Comparison of ENCODE assay signal across 26 mouse cellular contexts in the genomic region with DNA sequence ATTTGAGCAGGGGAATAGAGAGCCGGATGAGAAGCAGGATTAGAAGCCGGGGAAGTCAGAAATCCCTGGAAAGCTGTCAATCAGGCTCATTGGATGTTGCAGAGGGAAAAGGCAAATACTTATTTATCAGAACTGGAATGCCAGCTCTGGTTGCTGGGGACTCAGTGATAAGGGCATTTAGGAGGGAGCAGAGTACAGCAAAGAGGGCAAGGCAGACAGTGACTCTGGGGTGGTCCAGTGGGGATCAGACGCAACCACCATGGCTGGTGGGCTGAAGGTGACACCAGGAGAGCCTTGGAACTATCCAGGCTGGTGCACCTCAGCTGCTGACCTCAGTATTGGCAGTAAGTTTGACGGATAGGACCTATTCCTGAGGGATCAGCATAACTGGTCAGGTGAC.
DNase-seq lines count a peak whose midpoint lies in the region; ATAC-seq and TF ChIP-seq lines count a peak whose summit lies in the region.
"Had no signal": no experiment of that assay in that cellular context is flagged by ENCODE, and none has a peak within 500 bp of the region (broad histone marks: within the 10 kb centered on the region; RNA-seq: fewer than 3 reads in every experiment).

No protein-coding gene starts in this region.

- H3K27me3 ChIP-seq in heart, embryonic 13.5 days (replicated peaks): no peaks in the 10 kb centered on the region
- no peaks in the 10 kb centered on the region for H3K27me3 ChIP-seq in midbrain, embryonic 10.5 days (ENCODE audit: low read depth, poor library complexity, severe bottlenecking)
- no peaks in the 10 kb centered on the region for H3K27me3 ChIP-seq in midbrain, postnatal 0 days (ENCODE audit: insufficient read depth, low read length)
- no peaks in the 10 kb centered on the region for H3K27me3 ChIP-seq in midbrain, embryonic 12.5 days
- no peaks in the 10 kb centered on the region for H3K27me3 ChIP-seq in liver, embryonic 12.5 days (replicated peaks)
- H3K27me3 ChIP-seq: hindbrain, embryonic 13.5 days; limb, embryonic 12.5 days; lung, embryonic 15.5 days; neural tube, embryonic 13.5 days had no signal

- 36% methylated on average over 4 of the region's 4 CpGs for whole genome bisulfite sequencing in heart, embryonic 13.5 days
- WGBS in midbrain, embryonic 10.5 days: 55% methylated on average over 4 of the region's 4 CpGs
- WGBS in midbrain, postnatal 0 days: 39% methylated on average over 4 of the region's 4 CpGs
- WGBS in midbrain, embryonic 12.5 days: 42% methylated on average over 4 of the region's 4 CpGs
- WGBS in liver, embryonic 12.5 days (ENCODE audit: insufficient replicate concordance): 50% methylated on average over 4 of the region's 4 CpGs

- peaks cover 32% of the 10 kb centered on the region for H3K4me1 ChIP-seq in heart, embryonic 13.5 days
- peaks cover 21% of the 10 kb centered on the region for H3K4me1 ChIP-seq in midbrain, embryonic 10.5 days
- H3K4me1 ChIP-seq in midbrain, postnatal 0 days (ENCODE audit: insufficient read depth, low read length): no peaks in the 10 kb centered on the region
- peaks cover 3% of the 10 kb centered on the region; the same call in 1 of the 2 replicates for H3K4me1 ChIP-seq in midbrain, embryonic 12.5 days
- no peaks in the 10 kb centered on the region for H3K4me1 ChIP-seq in liver, embryonic 12.5 days
- H3K4me1 ChIP-seq: limb, embryonic 12.5 days; lung, embryonic 15.5 days had no signal

- H3K4me2 ChIP-seq in heart, embryonic 13.5 days: peak overlapping the region; percentile 12; the same call in 1 of the 2 replicates
- H3K4me2 ChIP-seq in midbrain, postnatal 0 days (ENCODE audit: low read depth, low read length, poor library complexity, severe bottlenecking): no peak overlapping the region
- H3K4me2 ChIP-seq in midbrain, embryonic 12.5 days (replicated peaks): no peak overlapping the region
- no peak overlapping the region for H3K4me2 ChIP-seq in liver, embryonic 12.5 days
- H3K4me2 ChIP-seq: hindbrain, embryonic 13.5 days; limb, embryonic 12.5 days; lung, embryonic 15.5 days; neural tube, embryonic 13.5 days had no signal

- no peak overlapping the region for H3K4me3 ChIP-seq in heart, embryonic 13.5 days
- H3K4me3 ChIP-seq in midbrain, embryonic 10.5 days: no peak overlapping the region
- no peak overlapping the region for H3K4me3 ChIP-seq in midbrain, postnatal 0 days (ENCODE audit: low read depth, low read length)
- H3K4me3 ChIP-seq in midbrain, embryonic 12.5 days: no peak overlapping the region
- no peak overlapping the region for H3K4me3 ChIP-seq in liver, embryonic 12.5 days
- H3K4me3 ChIP-seq: erythroblast, embryonic 14.5 days; gastrocnemius, adult 2 months; hindbrain, embryonic 13.5 days; limb, embryonic 12.5 days; lung, embryonic 15.5 days; neural tube, embryonic 13.5 days had no signal

- no peak for DNase-seq in heart, postnatal 4 days
- DNase-seq in midbrain, embryonic 10.5 days (ENCODE audit: low spot score): no peak
- no peak for DNase-seq in midbrain, postnatal 0 days (ENCODE audit: low spot score)
- peak; percentile 2 for DNase-seq in retina, postnatal 7 days (ENCODE audit: low read depth, low spot score)
- DNase-seq: adrenal gland, postnatal 14 days; cerebellum, adult 18-20 months; cerebellum, postnatal 10 days; gastrocnemius, adult 2 months; gastrocnemius, postnatal 36 days; kidney, adult 8-10 months; kidney, postnatal 10 days; layer of hippocampus, adult 9-11 months; spleen, adult 18-20 months; thymus, adult 2 months; thymus, postnatal 36 days had no signal

- no peaks in the 10 kb centered on the region for H3K9me3 ChIP-seq in heart, embryonic 13.5 days
- no peaks in the 10 kb centered on the region for H3K9me3 ChIP-seq in midbrain, embryonic 10.5 days (replicated peaks)
- no peaks in the 10 kb centered on the region for H3K9me3 ChIP-seq in midbrain, postnatal 0 days (ENCODE audit: low read length)
- H3K9me3 ChIP-seq in midbrain, embryonic 12.5 days: no peaks in the 10 kb centered on the region
- no peaks in the 10 kb centered on the region for H3K9me3 ChIP-seq in liver, embryonic 12.5 days (replicated peaks)
- H3K9me3 ChIP-seq: hindbrain, embryonic 13.5 days; limb, embryonic 12.5 days; lung, embryonic 15.5 days; neural tube, embryonic 13.5 days had no signal

- H3K9ac ChIP-seq in heart, embryonic 13.5 days: no peak overlapping the region
- no peak overlapping the region for H3K9ac ChIP-seq in midbrain, postnatal 0 days (replicated peaks; ENCODE audit: low read length, poor library complexity, severe bottlenecking)
- H3K9ac ChIP-seq in midbrain, embryonic 12.5 days (replicated peaks): no peak overlapping the region
- no peak overlapping the region for H3K9ac ChIP-seq in liver, embryonic 12.5 days
- H3K9ac ChIP-seq: hindbrain, embryonic 13.5 days; limb, embryonic 12.5 days; lung, embryonic 15.5 days; neural tube, embryonic 13.5 days had no signal

- peak overlapping the region; percentile 89 for H3K27ac ChIP-seq in heart, embryonic 13.5 days (replicated peaks)
- H3K27ac ChIP-seq in midbrain, embryonic 10.5 days (replicated peaks): 0 out of 2 replicates have a peak overlapping the region, but pooled peaks have one; percentile 33
- no peak overlapping the region for H3K27ac ChIP-seq in midbrain, postnatal 0 days (ENCODE audit: low read depth, low read length)
- 0 out of 2 replicates have a peak overlapping the region, but pooled peaks have one; percentile 42 for H3K27ac ChIP-seq in midbrain, embryonic 12.5 days (replicated peaks)
- no peak overlapping the region for H3K27ac ChIP-seq in liver, embryonic 12.5 days
- H3K27ac ChIP-seq: gastrocnemius, adult 2 months; hindbrain, embryonic 13.5 days; limb, embryonic 12.5 days; lung, embryonic 15.5 days; neural tube, embryonic 13.5 days had no signal

- H3K36me3 ChIP-seq in heart, embryonic 13.5 days: no peaks in the 10 kb centered on the region
- no peaks in the 10 kb centered on the region for H3K36me3 ChIP-seq in midbrain, embryonic 10.5 days
- H3K36me3 ChIP-seq in midbrain, postnatal 0 days (ENCODE audit: insufficient read depth, low read length): no peaks in the 10 kb centered on the region
- H3K36me3 ChIP-seq in midbrain, embryonic 12.5 days: no peaks in the 10 kb centered on the region
- H3K36me3 ChIP-seq in liver, embryonic 12.5 days: no peaks in the 10 kb centered on the region
- H3K36me3 ChIP-seq: hindbrain, embryonic 13.5 days; limb, embryonic 12.5 days; lung, embryonic 15.5 days; neural tube, embryonic 13.5 days had no signal

- no peak for TF ChIP-seq CTCF in midbrain, postnatal 0 days (IDR thresholded peaks at IDR 0.05)

- ATAC-seq in heart, embryonic 13.5 days (ENCODE audit: extremely low read depth, insufficient number of reproducible peaks, low FRiP score, low TSS enrichment): no peak
- no peak for ATAC-seq in midbrain, postnatal 0 days (ENCODE audit: low FRiP score)
- ATAC-seq in midbrain, embryonic 12.5 days (ENCODE audit: low FRiP score, low read depth): no peak
- no peak for ATAC-seq in liver, embryonic 12.5 days
- ATAC-seq: CD4-positive, CD25-positive, alpha-beta regulatory T cell, adult 4 months; forebrain, embryonic 16.5 days; intestine, embryonic 16.5 days had no signal

Comparison
In these comparisons a context has a peak if more than half of its experiments do, and no peak if none do; other contexts are left out.
1. H3K27ac ChIP-seq: peak in heart, embryonic 13.5 days (single experiment), midbrain, embryonic 10.5 days (single experiment) and midbrain, embryonic 12.5 days (single experiment); none in midbrain, postnatal 0 days (single experiment) and liver, embryonic 12.5 days (single experiment).